Mouse (Mus musculus) layer of hippocampus, adult 11-12 months (tissue): ENCODE measurements around the gene Olfr10.
"Not testable (repeated sequence)": the region's sequence is repeated elsewhere in the genome, so short reads cannot be mapped to it uniquely, and the experiment has no call there.

ENCODE experiments used
- DNase-seq: peaks from one replicate; pipeline ENCODE4 v3.0.0; 2022; ENCODE audit warnings: low spot score

The Olfr10 gene

DNA sequence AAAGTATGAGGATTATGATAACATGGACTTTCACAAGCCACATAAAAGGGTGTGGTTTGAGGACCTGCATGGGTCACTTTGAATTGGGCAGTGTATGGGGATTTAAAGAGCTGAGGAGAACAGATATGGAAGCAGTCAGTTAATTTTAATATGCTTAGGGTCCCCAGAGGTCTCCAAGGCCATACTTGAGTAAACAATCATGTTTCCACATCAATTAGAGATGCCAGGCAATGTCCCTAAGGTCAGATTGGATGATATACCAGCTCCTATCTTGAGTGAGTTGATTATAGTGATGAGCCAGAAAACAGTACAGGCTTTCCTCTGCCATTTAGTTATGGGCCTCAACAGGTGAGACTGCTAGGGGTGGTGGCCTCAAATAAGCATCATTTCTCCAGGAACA lies at the start of gene Olfr10:
Olfr10 (plus strand) TSS at position 301 of the 400 bp plus-strand sequence.
- no peak for DNase-seq

DNA sequence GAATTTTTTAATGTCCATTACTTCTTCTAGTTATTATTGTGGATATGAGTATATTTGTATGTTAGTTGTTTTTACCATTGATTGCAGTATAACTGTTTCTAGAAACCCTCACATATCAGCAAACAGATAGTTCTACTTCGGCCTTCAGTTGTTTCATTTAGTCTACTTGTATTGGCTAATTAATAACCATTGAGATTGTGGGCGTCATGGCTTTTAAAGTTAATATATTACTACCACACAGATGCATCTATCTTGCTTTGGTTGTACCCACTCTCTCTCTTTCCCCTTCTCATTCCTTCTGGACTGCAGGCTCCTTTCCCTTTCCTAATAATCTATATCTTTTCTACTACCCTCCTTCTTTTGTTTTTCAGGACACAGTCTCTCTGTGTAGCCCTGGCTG lies 45.2 kb upstream of the Olfr10 start:
- no peak for DNase-seq

- no peak for DNase-seq
Measured at GRCm38 (mm10) chr11:49259829-49260228, 44.7 kb upstream of the Olfr10 start.

DNA sequence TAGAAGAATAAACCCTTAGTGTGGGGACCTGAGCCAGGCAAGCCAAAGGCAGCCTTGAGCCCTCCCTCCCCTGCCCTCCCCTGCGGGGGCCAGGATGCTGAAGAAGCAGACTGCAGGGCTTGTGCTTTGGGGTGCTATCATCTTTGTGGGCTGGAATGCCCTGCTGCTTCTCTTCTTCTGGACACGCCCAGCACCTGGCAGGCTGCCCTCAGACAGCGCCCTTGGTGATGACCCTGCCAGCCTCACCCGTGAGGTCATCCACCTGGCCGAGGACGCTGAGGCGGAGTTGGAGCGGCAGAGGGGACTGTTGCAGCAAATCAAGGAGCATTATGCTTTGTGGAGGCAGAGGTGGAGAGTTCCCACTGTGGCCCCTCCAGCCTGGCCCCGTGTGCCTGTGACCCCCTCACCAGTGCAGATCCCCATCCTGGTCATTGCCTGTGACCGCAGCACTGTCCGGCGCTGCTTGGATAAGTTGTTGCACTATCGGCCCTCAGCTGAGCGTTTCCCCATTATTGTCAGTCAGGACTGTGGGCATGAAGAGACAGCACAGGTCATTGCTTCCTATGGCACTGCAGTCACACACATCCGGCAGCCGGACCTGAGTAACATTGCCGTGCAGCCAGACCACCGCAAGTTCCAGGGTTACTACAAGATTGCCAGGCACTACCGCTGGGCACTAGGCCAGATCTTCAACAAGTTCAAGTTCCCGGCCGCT lies 43.8 kb upstream of the Olfr10 start:
- no peak for DNase-seq

GRCm38 (mm10) chr11:49261313-49261855 lies 43.2 kb upstream of the Olfr10 start:
- no peak for DNase-seq

DNA sequence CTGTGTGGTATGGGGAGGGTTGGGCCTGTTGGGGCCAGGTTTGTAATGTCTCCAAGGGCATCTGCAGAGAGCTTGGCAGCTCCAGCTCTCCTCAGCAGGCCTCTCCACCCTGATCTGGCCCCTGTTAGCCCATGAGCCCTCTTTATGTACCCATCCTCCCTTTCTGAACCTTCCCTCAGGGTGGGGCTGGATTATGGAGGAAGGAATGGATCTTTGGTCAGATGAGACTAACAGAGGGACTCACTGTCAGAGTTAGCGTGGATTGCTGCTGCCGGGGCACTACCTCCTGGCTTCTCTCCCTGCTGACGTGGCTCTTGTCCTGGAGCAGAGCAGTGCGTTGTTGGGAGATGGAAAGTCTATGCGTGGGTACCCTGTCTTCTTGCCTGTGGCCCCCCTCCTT lies 42.3 kb upstream of the Olfr10 start:
- DNase-seq: no peak

GRCm38 (mm10) chr11:49263149-49263548 lies 41.4 kb upstream of the Olfr10 start:
- no peak for DNase-seq

DNA sequence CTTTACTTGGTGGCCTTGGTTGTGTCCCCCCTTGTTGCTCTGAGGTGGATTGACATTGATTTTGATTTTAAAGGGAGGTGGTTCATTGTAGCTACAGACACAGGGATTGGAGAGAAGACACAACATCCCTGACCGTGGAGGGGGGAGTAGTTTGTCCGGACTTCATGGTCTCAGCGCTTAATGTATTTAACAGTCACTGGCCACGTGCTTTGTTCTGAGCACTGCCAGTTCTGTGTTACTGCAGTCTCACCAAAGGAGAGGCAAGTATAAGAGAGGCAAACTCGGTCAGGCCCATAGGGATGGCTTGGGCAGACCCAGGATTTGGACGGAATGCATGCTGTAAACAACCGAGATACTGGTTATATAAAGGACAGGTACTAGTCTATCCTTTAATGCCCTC lies 40.5 kb upstream of the Olfr10 start:
- no peak for DNase-seq

DNA sequence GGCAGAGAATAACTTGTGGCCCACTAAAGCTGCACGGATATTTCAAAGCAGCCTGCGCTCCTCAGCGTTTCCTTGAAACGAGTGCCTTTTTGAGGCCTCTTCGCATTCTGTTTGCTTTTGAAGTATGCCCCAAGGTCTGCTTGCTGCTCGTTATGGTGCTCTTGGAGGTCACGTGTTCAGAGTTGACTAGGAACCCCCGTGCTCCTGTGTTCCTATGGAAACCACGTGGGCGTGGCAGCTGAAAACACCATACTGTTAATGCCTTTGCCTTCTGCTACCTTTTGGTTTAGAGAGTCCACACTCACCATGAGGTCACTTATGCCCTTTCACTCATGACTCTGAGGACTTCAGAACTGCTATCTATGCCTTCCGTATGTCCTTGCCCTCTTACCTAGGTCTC lies 39.9 kb upstream of the Olfr10 start:
- DNase-seq: no peak

- no peak for DNase-seq
Measured at GRCm38 (mm10) chr11:49265101-49265500, 39.4 kb upstream of the Olfr10 start.

- no peak for DNase-seq
Measured at GRCm38 (mm10) chr11:49266671-49267070, 37.9 kb upstream of the Olfr10 start.

- DNase-seq: no peak
Measured at GRCm38 (mm10) chr11:49267316-49267715, 37.2 kb upstream of the Olfr10 start.

DNA sequence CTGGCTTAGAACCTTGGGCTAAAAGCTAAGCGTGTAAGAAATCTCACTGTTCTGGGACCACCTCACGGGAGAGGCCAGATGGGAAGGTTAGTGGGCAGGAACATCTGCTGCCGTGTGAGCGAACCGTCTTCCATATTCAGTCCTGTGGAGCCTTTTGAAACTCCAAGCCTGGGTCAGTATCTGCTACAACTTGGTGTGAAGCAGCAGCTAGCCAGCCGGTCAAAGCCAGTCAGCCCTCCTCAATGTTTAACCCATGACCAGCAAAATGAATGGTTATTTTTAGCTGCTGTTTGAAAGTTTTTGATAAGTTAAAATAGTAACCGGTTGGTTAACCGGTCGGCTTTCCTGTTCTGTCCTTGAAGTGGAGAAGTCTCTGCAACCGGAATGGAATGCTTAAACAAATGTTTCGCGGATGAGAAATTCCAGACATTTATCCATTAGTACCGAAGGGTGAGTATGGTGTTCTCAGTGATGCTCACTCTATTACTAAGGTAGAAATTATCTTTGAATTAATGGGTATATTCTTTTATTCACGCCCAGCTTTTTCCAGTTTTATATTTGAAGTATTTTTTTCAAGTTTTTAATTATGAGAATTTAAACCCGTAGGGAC lies 36.5 kb upstream of the Olfr10 start:
- no peak for DNase-seq

- no peak for DNase-seq
Measured at GRCm38 (mm10) chr11:49269761-49270160, 34.8 kb upstream of the Olfr10 start.

DNA sequence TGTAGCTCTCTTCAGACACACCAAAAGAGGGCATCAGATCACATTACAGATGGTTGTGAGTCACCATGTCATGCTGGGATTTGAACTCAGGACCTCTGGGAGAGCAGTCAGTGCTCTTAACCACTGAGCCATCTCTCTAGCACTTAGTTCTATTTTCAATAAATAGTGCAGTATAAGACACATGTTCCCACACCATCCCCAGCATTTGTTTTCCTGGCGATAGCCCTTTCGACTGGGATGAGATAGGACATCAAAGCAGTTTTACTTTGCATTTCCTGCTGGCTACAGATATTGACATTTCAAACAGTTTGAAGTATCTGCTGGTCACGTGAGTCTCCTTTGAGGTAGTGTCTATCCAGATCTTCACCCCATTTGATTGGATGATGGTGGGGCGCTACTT lies 34.2 kb upstream of the Olfr10 start:
- no peak for DNase-seq

DNA sequence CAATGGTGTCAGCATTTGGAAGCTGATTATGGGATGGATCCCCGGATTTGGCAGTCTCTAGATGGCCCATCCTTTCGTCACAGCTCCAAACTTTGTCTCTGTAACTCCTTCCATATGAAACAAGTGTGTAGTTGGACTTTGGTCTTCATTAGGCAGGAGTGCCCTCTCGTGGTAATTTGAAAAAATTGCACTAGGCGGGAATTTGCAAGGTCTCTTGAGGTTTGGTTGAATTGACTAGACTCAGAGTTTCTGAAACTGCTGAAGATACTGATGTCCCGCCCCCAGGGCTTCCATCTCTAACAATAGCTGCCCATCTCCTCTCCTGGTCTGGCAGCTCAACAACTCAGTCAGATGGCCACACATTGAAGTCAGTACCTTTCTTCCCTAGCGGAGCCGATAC lies 33.2 kb upstream of the Olfr10 start:
- DNase-seq: peak; percentile 42

- no peak for DNase-seq
Measured at GRCm38 (mm10) chr11:49273834-49274519, 30.6 kb upstream of the Olfr10 start.

DNA sequence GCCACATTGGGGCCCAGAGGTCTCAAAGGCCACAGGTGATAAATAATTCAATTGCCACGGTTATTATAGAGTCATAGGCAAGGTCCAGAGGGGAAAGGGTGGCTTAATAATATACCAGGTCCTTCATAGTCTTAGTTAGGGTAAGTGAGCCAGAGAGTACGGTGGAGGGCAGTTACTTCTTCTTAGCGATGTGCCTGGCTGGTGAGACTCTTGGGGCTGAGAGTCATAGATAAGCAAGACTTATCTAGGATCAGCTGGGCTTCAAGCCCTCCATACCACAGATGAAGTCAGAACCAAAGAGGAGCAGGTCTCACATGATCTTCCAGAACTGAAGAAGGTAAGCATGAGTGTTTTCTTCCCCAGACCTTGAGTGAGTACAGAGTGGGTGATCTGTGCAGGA lies 26.3 kb upstream of the Olfr10 start, which contains the start of gene Olfr1393:
Olfr1393 (plus strand) TSS at position 83 of the 400 bp plus-strand sequence.
- no peak for DNase-seq

DNA sequence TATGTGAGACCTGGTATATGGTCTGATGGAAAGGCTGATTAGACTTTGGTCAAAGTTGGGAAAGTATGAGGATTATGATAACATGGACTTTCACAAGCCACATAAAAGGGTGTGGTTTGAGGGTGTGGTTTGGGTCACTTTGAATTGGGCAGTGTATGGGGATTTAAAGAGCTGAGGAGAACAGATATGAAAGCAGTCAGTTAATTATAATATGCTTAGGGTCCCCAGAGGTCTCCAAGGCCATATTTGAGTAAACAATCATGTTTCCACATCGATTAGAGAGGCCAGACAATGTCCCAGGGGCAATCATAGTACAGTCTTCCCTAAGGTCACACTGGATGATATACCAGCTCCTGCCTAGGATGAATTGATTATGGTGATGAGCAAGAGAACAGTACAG lies 19.6 kb upstream of the Olfr10 start, which contains the start of gene Olfr1392:
Olfr1392 (plus strand) TSS at position 301 of the 400 bp plus-strand sequence.
- DNase-seq: not testable (repeated sequence)

DNA sequence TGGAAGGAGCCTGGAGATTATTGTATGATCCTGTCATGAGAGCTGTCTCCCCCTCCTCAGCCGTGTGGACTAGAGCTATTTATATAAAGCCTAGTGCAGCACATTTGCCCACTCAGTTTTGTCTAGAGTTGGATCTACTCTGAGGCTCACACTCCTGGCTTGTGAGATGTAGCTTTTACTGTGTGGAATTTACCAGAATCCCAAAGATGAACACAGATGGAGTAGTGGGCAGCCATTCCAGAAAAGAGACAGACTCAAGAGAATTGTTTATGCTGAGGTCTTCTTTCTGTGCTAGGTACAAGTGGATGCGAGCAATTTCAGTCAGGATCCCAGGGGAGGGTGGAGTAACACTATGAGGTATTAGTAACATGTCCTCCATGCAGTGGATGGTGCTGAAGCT lies 17.3 kb upstream of the Olfr10 start:
- no peak for DNase-seq

DNA sequence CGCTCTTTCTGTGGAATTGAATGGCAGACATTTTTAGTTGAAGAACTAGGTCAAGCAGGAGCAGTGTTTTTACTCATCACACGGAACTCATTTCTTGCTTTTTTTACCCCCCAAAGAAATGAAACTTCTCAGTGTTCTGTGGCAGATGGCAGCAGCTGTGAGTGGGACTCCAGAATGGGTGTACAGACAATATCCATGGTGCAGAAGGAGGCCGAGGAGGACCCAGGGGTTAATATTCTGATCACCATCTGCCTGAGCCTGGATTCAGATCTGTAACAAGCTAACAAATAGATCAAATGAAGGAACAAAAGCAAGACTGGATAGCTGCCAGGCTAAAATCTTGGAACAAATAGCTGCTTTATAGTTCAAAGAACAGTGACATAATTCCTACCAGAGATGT lies 11.8 kb upstream of the Olfr10 start:
- peak; percentile 35 for DNase-seq

DNA sequence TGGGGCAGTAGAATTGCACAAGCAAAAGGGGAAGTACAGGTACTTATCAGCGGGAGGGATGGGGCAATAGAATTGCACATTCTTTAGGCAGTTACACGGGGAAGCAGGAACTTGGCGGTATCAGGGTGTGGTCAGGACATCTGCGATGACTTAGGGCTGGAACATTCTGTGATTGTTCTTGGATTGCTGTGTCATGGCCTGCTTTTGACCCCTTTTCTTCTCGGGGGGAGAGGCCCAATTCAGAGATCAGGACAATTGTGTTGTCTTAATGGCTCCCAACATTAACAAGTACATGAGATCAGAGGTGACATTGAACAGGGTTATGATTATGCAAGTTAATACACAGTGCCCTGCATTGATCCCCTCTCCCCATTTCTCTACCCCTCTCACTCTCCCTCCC lies 4.0 kb downstream of the Olfr10 start:
- DNase-seq: not testable (repeated sequence)

DNA sequence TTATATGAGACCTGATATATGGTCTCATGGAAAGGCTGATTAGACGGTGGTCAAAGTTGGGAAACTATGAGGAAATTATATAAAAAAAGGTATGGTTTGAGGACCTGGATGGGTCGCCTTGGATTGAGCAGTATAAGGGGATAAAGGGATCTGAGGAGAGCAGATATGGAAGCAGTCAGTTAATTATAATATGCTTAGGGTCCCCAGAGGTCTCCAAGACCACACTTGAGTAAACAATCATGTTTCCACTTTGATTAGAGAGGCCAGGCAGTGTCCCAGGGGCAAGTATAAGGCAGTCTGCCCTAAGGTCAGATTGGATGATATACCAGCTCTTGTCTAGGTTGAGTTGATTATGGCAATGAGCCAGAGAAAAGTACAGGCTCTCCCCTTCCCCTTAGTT lies 17.9 kb downstream of the Olfr10 start, which contains the start of gene Olfr1391:
Olfr1391 (plus strand) TSS at position 301 of the 400 bp plus-strand sequence.
- no peak for DNase-seq
